Mouse (Mus musculus) frontal cortex, adult (tissue): ENCODE measurements around the gene Anp32a.

Experiments used
- ATAC-seq: cut with Nextera tagmentation; 2 replicates; pipeline ENCODE4 v1.9.2; 2017; ENCODE audit warnings: mild to moderate bottlenecking, moderate library complexity, mixed read lengths; ENCODE audit not compliant: low TSS enrichment

Gene Anp32a

GRCm38 (mm10) chr9:62407357-62408146, 66.5 kb downstream of the Anp32a start:
- no peak for ATAC-seq

- ATAC-seq, result no peak
Measured at GRCm38 (mm10) chr9:62418742-62419141, 77.6 kb downstream of the Anp32a start.

- no peak for ATAC-seq
Measured at GRCm38 (mm10) chr9:62420261-62420917, 79.3 kb downstream of the Anp32a start.

DNA sequence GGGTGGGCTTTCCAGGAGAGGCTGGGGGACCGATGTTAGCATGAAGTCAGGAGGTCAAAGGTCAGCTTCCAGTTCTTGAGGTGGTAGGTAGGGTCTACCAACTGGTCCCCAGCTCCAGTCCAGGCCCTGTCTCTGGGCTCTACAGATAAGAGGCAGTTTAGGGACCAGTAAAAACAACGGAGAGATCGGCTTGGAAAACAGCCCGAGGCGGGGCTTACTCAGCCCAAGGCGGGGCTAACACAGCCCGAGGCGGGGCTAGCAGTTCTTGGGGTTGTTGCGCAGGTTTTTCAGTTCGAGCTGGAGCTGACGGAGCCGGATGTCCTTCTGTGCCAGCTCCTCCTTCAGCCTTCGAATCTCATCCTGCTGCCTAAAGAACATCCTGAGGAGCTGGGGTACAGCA, 79.9 kb downstream of the Anp32a start:
- peak; percentile 25; the same call in 1 of the 2 replicates for ATAC-seq

DNA sequence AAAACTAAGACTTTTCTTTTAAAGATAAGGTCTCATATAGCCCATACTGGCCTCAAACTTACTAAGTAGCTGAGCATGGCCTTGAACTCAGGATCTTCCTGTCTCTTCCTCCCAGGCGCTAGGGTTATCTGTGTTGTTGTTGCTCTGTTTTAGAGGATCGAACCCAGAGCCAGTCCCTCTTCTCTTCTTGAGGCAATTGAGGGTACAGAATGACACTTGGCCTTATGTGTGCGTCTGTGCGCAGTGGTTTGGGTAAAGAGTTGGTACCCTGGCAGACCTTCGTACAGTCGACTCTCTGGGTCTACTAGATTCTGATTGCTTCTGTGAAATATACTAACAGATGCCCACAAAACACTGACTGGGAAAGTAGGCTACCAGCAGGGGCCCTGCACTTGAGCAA, 80.8 kb downstream of the Anp32a start:
- no peak for ATAC-seq

- no peak for ATAC-seq
Measured at GRCm38 (mm10) chr9:62422926-62423325, 81.8 kb downstream of the Anp32a start.

- no peak for ATAC-seq
Measured at GRCm38 (mm10) chr9:62423871-62424270, 82.8 kb downstream of the Anp32a start.

DNA sequence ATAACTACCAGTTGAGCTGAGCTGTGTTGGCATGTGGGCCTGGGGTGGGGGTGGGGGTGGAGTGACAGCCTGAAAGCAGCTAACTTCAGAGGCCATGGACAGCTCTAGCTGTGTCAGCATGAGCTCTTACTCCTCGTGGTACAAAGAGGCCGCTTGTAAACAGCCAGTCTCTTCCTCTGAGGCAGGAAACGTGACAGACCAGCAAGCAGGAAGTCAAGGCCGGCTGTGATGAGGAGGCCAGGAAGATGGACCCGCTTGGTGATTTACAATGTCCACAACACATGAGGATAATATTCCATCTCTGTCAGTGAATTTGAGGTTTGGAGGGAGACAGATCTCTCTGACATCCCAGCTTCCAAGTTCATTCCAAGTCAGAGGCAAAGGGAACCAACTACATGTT, 84.2 kb downstream of the Anp32a start:
- ATAC-seq, result no peak

DNA sequence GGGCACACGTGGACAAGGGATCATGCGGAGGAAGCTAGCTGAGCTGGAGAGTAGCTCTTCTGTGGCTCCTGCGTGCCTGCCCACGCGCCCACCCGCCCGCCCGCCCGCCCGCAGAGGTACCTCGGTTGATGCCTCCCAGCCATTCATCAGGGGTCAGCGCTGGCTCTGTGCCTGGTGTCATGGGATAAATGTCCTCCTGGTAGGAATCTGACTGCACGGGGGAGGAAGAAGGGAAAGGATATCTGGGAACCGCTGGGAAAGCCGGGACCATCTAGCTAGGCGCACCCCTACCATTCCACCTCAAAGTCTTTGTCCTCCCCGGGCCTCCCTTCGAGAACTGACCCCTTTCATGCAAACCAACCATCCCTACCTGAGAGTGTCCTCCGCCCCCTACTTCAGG, 84.9 kb downstream of the Anp32a start:
- no peak for ATAC-seq

DNA sequence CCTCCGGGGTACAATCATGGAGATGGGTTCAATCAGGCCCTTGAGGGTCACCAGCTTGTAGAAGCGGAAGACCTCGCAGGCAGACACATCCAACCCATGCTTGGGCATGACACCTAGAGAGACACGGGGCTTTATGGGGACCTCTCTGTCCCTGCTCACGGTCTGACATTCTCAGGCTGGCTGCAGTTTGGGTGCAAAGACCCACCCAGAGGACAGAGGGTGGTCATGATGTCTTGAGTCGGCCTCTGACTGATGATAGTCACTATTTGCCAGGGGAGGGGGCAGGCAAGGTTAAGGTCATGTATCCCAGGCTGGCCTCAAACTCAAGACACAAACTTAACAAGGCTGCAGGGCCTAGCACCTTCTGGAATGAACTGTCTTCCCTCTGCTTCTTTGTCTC, 85.4 kb downstream of the Anp32a start:
- no peak for ATAC-seq

DNA sequence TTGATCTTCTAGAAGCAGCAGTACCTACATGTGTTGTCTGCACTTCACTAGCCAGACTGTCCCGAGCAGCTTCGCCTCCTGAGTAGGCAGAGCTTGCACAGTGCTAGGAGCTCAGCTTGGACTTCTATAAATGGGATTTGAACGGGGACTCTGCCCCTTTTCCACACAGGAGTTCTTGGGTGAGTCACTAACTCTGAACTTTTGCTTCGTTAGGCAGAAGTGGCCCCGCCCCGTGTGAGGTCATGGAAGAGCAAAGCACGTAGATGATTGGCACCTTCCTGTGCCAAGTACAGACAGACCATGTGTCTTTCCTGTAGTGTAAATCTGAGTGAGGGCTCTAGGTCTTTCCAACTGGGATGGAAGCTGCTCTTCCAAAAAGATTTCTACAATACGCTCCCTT, 85.9 kb downstream of the Anp32a start:
- peak; percentile 35; the same call in 1 of the 2 replicates for ATAC-seq
